In genomic region chr15:64026855-64027254, GRCm38 (mm10) we compare ENCODE assay signal across 20 mouse cellular contexts. TPM values are rescaled to one million over a fixed set of nuclear protein-coding genes. Genes with fewer than 3 reads are reported as not detected.
DNase-seq lines count a peak whose midpoint lies in the region; ATAC-seq and TF ChIP-seq lines count a peak whose summit lies in the region.
"Had no signal": no experiment of that assay in that cellular context is flagged by ENCODE, and none has a peak within 500 bp of the region (broad histone marks: within the 10 kb centered on the region; RNA-seq: fewer than 3 reads in every experiment).

No protein-coding gene starts in this region.

- no peaks in the 10 kb centered on the region for H3K27me3 ChIP-seq in embryonic facial prominence, embryonic 14.5 days (replicated peaks; ENCODE audit: control insufficient read depth, insufficient read depth, low read length)
- H3K27me3 ChIP-seq in embryonic facial prominence, embryonic 10.5 days (replicated peaks; ENCODE audit: low read depth, poor library complexity, severe bottlenecking) = no peaks in the 10 kb centered on the region
- no peaks in the 10 kb centered on the region for H3K27me3 ChIP-seq in hindbrain, embryonic 10.5 days (ENCODE audit: insufficient read depth, poor library complexity, severe bottlenecking)
- no peaks in the 10 kb centered on the region for H3K27me3 ChIP-seq in hindbrain, embryonic 12.5 days
- H3K27me3 ChIP-seq in midbrain, embryonic 14.5 days (ENCODE audit: control insufficient read depth, insufficient read depth, low read length) = no peaks in the 10 kb centered on the region
- no peaks in the 10 kb centered on the region for H3K27me3 ChIP-seq in midbrain, postnatal 0 days (ENCODE audit: insufficient read depth, low read length)
- H3K27me3 ChIP-seq: heart, embryonic 13.5 days; Patski had no signal

- 58% methylated on average over 5 of the region's 5 CpGs for WGBS in embryonic facial prominence, embryonic 14.5 days
- 63% methylated on average over 5 of the region's 5 CpGs for WGBS in embryonic facial prominence, embryonic 10.5 days
- 62% methylated on average over 5 of the region's 5 CpGs for WGBS in hindbrain, embryonic 10.5 days
- 43% methylated on average over 5 of the region's 5 CpGs for WGBS in hindbrain, embryonic 12.5 days
- 45% methylated on average over 5 of the region's 5 CpGs for WGBS in midbrain, embryonic 14.5 days
- 45% methylated on average over 5 of the region's 5 CpGs for WGBS in midbrain, postnatal 0 days

- no peak overlapping the region for H3K4me2 ChIP-seq in embryonic facial prominence, embryonic 14.5 days (ENCODE audit: low read depth, low read length)
- H3K4me2 ChIP-seq in hindbrain, embryonic 12.5 days (replicated peaks) = no peak overlapping the region
- no peak overlapping the region for H3K4me2 ChIP-seq in midbrain, embryonic 14.5 days (ENCODE audit: low read length)
- no peak overlapping the region for H3K4me2 ChIP-seq in midbrain, postnatal 0 days (ENCODE audit: low read depth, low read length, poor library complexity, severe bottlenecking)
- H3K4me2 ChIP-seq: heart, embryonic 13.5 days had no signal

- ATAC-seq in embryonic facial prominence, embryonic 14.5 days (ENCODE audit: low read depth) = peak; percentile 50; the same call in 1 of the 2 replicates
- no peak for ATAC-seq in hindbrain, embryonic 12.5 days (ENCODE audit: low FRiP score)
- no peak for ATAC-seq in midbrain, embryonic 14.5 days (ENCODE audit: low FRiP score, low TSS enrichment)
- ATAC-seq in midbrain, postnatal 0 days (ENCODE audit: low FRiP score) = no peak
- ATAC-seq: activated CD4-positive, CD25-positive, alpha-beta regulatory T cell, adult 4 months; forebrain, embryonic 16.5 days; hindbrain, embryonic 16.5 days; Patski had no signal

- no peak overlapping the region for H3K9ac ChIP-seq in embryonic facial prominence, embryonic 14.5 days (ENCODE audit: low read depth, low read length)
- H3K9ac ChIP-seq in hindbrain, embryonic 12.5 days = no peak overlapping the region
- H3K9ac ChIP-seq in midbrain, embryonic 14.5 days (replicated peaks; ENCODE audit: low read length) = no peak overlapping the region
- no peak overlapping the region for H3K9ac ChIP-seq in midbrain, postnatal 0 days (replicated peaks; ENCODE audit: low read length, poor library complexity, severe bottlenecking)
- H3K9ac ChIP-seq: heart, embryonic 13.5 days had no signal

- no peak for TF ChIP-seq CTCF in midbrain, postnatal 0 days (IDR thresholded peaks at IDR 0.05)

- peak; percentile 40 for DNase-seq in embryonic facial prominence, embryonic 14.5 days (ENCODE audit: low spot score)
- DNase-seq in embryonic facial prominence, embryonic 10.5 days (ENCODE audit: low spot score) = no peak
- DNase-seq in hindbrain, embryonic 10.5 days (ENCODE audit: low spot score) = no peak
- DNase-seq in midbrain, embryonic 14.5 days = peak; percentile 29
- DNase-seq in midbrain, postnatal 0 days (ENCODE audit: low spot score) = no peak
- DNase-seq in MN1 (ENCODE audit: low spot score) = peak; percentile 72
- no peak for DNase-seq in thymus, postnatal 10 days (ENCODE audit: low spot score in 2 of 2)
- DNase-seq: adrenal gland, postnatal 14 days; cerebellum, adult 11-12 months; cerebellum, postnatal 10 days; gastrocnemius, adult 2 months; gastrocnemius, postnatal 25 days; heart, postnatal 36 days; kidney, adult 11 months had no signal

- no peaks in the 10 kb centered on the region for H3K36me3 ChIP-seq in embryonic facial prominence, embryonic 14.5 days (ENCODE audit: control insufficient read depth, insufficient read depth, low read length)
- no peaks in the 10 kb centered on the region for H3K36me3 ChIP-seq in embryonic facial prominence, embryonic 10.5 days (replicated peaks)
- H3K36me3 ChIP-seq in hindbrain, embryonic 10.5 days = no peaks in the 10 kb centered on the region; the same call in 1 of the 2 replicates
- H3K36me3 ChIP-seq in hindbrain, embryonic 12.5 days = no peaks in the 10 kb centered on the region
- no peaks in the 10 kb centered on the region for H3K36me3 ChIP-seq in midbrain, embryonic 14.5 days (ENCODE audit: control insufficient read depth, insufficient read depth, low read length)
- H3K36me3 ChIP-seq in midbrain, postnatal 0 days (ENCODE audit: insufficient read depth, low read length) = peaks cover 4% of the 10 kb centered on the region; the same call in 1 of the 2 replicates

- H3K9me3 ChIP-seq in embryonic facial prominence, embryonic 14.5 days (ENCODE audit: control insufficient read depth, low read length) = no peaks in the 10 kb centered on the region
- no peaks in the 10 kb centered on the region for H3K9me3 ChIP-seq in embryonic facial prominence, embryonic 10.5 days
- no peaks in the 10 kb centered on the region for H3K9me3 ChIP-seq in hindbrain, embryonic 10.5 days
- no peaks in the 10 kb centered on the region for H3K9me3 ChIP-seq in hindbrain, embryonic 12.5 days (replicated peaks)
- H3K9me3 ChIP-seq in midbrain, embryonic 14.5 days (ENCODE audit: control insufficient read depth, low read length) = no peaks in the 10 kb centered on the region
- no peaks in the 10 kb centered on the region for H3K9me3 ChIP-seq in midbrain, postnatal 0 days (ENCODE audit: low read length)
- H3K9me3 ChIP-seq: heart, embryonic 13.5 days had no signal

- no peak overlapping the region for H3K4me3 ChIP-seq in embryonic facial prominence, embryonic 14.5 days (ENCODE audit: low read depth, low read length)
- H3K4me3 ChIP-seq in embryonic facial prominence, embryonic 10.5 days = no peak overlapping the region
- H3K4me3 ChIP-seq in hindbrain, embryonic 10.5 days = no peak overlapping the region
- H3K4me3 ChIP-seq in hindbrain, embryonic 12.5 days = no peak overlapping the region
- H3K4me3 ChIP-seq in midbrain, embryonic 14.5 days (replicated peaks; ENCODE audit: low read depth, low read length) = no peak overlapping the region
- no peak overlapping the region for H3K4me3 ChIP-seq in midbrain, postnatal 0 days (ENCODE audit: low read depth, low read length)
- H3K4me3 ChIP-seq: gastrocnemius, adult 2 months; heart, embryonic 13.5 days had no signal

- no peak overlapping the region for H3K27ac ChIP-seq in embryonic facial prominence, embryonic 14.5 days (replicated peaks; ENCODE audit: low read depth, low read length)
- H3K27ac ChIP-seq in embryonic facial prominence, embryonic 10.5 days (replicated peaks) = no peak overlapping the region
- H3K27ac ChIP-seq in hindbrain, embryonic 10.5 days = peak overlapping the region; percentile 12; the same call in 1 of the 2 replicates
- H3K27ac ChIP-seq in hindbrain, embryonic 12.5 days = no peak overlapping the region
- H3K27ac ChIP-seq in midbrain, embryonic 14.5 days (replicated peaks; ENCODE audit: low read depth, low read length) = no peak overlapping the region
- no peak overlapping the region for H3K27ac ChIP-seq in midbrain, postnatal 0 days (ENCODE audit: low read depth, low read length)
- H3K27ac ChIP-seq: gastrocnemius, adult 2 months; heart, embryonic 13.5 days had no signal

- peaks cover 10% of the 10 kb centered on the region for H3K4me1 ChIP-seq in embryonic facial prominence, embryonic 14.5 days (ENCODE audit: control insufficient read depth, insufficient read depth, low read length)
- H3K4me1 ChIP-seq in embryonic facial prominence, embryonic 10.5 days = peaks cover 48% of the 10 kb centered on the region
- H3K4me1 ChIP-seq in hindbrain, embryonic 10.5 days (replicated peaks) = peaks cover 52% of the 10 kb centered on the region
- H3K4me1 ChIP-seq in hindbrain, embryonic 12.5 days = peaks cover 38% of the 10 kb centered on the region
- H3K4me1 ChIP-seq in midbrain, embryonic 14.5 days (ENCODE audit: control insufficient read depth, insufficient read depth, low read length) = peaks cover 19% of the 10 kb centered on the region
- peaks cover 6% of the 10 kb centered on the region for H3K4me1 ChIP-seq in midbrain, postnatal 0 days (ENCODE audit: insufficient read depth, low read length)

RNA-seq across cellular contexts. Expression of gene Fam49b, which starts 33.4 kb away (rescaled TPM):
- 62.8 and 68.7 TPM in 2 replicates for polyA plus RNA-seq in embryonic facial prominence, embryonic 14.5 days (2014; fragmentation: Nextera tagmentation; extraction: Ambion mirVana)
- polyA plus RNA-seq in embryonic facial prominence, embryonic 10.5 days (2016; fragmentation: Nextera tagmentation; extraction: Ambion mirVana) = 65.0 and 67.6 TPM in 2 replicates
- 73.2 and 78.1 TPM in 2 replicates for polyA plus RNA-seq in hindbrain, embryonic 10.5 days (2016; fragmentation: Nextera tagmentation; extraction: Ambion mirVana)
- polyA plus RNA-seq in hindbrain, embryonic 12.5 days (2016; fragmentation: Nextera tagmentation; extraction: Ambion mirVana) = 101 and 108 TPM in 2 replicates
- polyA plus RNA-seq in midbrain, embryonic 14.5 days (2014; fragmentation: Nextera tagmentation; extraction: Ambion mirVana) = 145 and 161 TPM in 2 replicates
- 118 and 165 TPM in 2 replicates for total RNA-seq in midbrain, postnatal 0 days (2014; rRNA removed)
- 137 and 145 TPM in 2 replicates for polyA plus RNA-seq in midbrain, postnatal 0 days (2015; fragmentation: Nextera tagmentation; extraction: Ambion mirVana)

Comparison
In these comparisons a context has a peak if more than half of its experiments do, and no peak if none do; other contexts are left out.
1. DNase-seq: peak in embryonic facial prominence, embryonic 14.5 days (single experiment), midbrain, embryonic 14.5 days (single experiment) and MN1 (single experiment); none in embryonic facial prominence, embryonic 10.5 days (single experiment), hindbrain, embryonic 10.5 days (single experiment), midbrain, postnatal 0 days (single experiment) and thymus, postnatal 10 days (0 of 2).